Mouse (Mus musculus) midbrain, embryonic 16.5 days (tissue): ENCODE measurements around the gene Slc24a2. TPM values are rescaled to one million over a fixed set of nuclear protein-coding genes. Genes with fewer than 3 reads are reported as not detected.

ENCODE experiments used
- ATAC-seq: fragments of 200-750 bp; cut with Nextera tagmentation; 2 replicates; pipeline ENCODE4 v1.8.0; 2017; ENCODE audit warnings: moderate TSS enrichment
- H3K27ac ChIP-seq: fragments of 300-500 bp; sonication (generic); 2 replicates; pipeline ENCODE4 v1.5.1; 2014; ENCODE audit warnings: mild to moderate bottlenecking, low read length, mixed read lengths
- H3K27me3 ChIP-seq: fragments of 300-500 bp; sonication (generic); 2 replicates; pipeline ENCODE4 v1.6.1; 2014; ENCODE audit warnings: low read depth, low read length, mixed read lengths; ENCODE audit not compliant: control insufficient read depth, insufficient read depth
- H3K36me3 ChIP-seq: fragments of 300-500 bp; sonication (generic); 2 replicates; pipeline ENCODE4 v1.6.1; 2014; ENCODE audit warnings: mild to moderate bottlenecking, low read length, moderate library complexity, mixed read lengths; ENCODE audit not compliant: control insufficient read depth, insufficient read depth
- H3K4me1 ChIP-seq: fragments of 300-500 bp; sonication (generic); 2 replicates; pipeline ENCODE4 v1.6.1; 2014; ENCODE audit warnings: mild to moderate bottlenecking, low read length, mixed read lengths; ENCODE audit not compliant: control insufficient read depth, insufficient read depth
- H3K4me2 ChIP-seq: fragments of 300-500 bp; sonication (generic); 2 replicates; pipeline ENCODE4 v1.6.1; 2014; ENCODE audit warnings: mild to moderate bottlenecking, low read length, mixed read lengths
- H3K4me3 ChIP-seq: fragments of 300-500 bp; sonication (generic); 2 replicates; pipeline ENCODE4 v1.5.1; 2014; ENCODE audit warnings: low read depth, mild to moderate bottlenecking, low read length, moderate library complexity, mixed read lengths
- H3K9ac ChIP-seq: fragments of 300-500 bp; sonication (generic); 2 replicates; pipeline ENCODE4 v1.6.1; 2014; ENCODE audit warnings: low read depth, low read length, mixed read lengths
- H3K9me3 ChIP-seq: fragments of 300-500 bp; sonication (generic); replicated peaks from 2 replicates; pipeline ENCODE4 v1.6.1; 2014; ENCODE audit warnings: mild to moderate bottlenecking, low read length, mixed read lengths; ENCODE audit not compliant: control insufficient read depth, poor library complexity, severe bottlenecking
- WGBS: fragments of 180-500 bp; shearing (Covaris S2); extraction: QIAGEN DNeasy Blood & Tissue Kit; methylation state at CpG from one replicate; pipeline ENCODE4 v1.1.7; 2014; 5-methylcytosine and 5-hydroxymethylcytosine counted together
- polyA plus RNA-seq: library from polyadenylated mRNA; unstranded; fragments of >200 nt; fragmentation: Nextera tagmentation; extraction: Ambion mirVana; gene quantifications from 2 replicates; pipeline ENCODE4 v1.2.1, GENCODE M21; 2015

The Slc24a2 gene
- polyA plus RNA-seq, 1 experiment from 2014 or later, result 4.5 TPM

DNA sequence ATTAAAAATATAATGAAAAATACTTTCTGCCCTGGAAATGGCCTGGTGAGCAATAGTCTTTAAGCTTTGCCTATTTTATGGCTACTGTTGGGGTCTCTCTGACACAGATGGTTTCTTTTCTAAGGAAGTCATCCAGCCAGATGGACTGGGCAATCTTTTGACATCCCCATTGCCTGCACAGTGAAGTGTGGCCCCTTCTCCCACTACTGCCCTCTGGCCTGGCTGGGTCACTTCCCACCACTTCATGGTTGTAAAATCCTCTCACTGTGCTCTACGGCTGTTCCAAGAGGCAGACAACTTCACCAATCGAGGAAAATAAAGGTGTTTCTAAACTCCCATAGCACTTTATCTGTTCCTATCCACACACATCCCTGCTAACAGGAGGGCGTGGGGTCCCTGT is 208.7 kb downstream of the Slc24a2 start:
- H3K27me3 ChIP-seq, result no peaks in the 10 kb centered on the region
- H3K27ac ChIP-seq, result no peak overlapping the region
- ATAC-seq, result no peak
- no peak overlapping the region for H3K9ac ChIP-seq
- peaks cover 2% of the 10 kb centered on the region; the same call in 1 of the 2 replicates for H3K4me1 ChIP-seq
- no peaks in the 10 kb centered on the region; the same call in 1 of the 2 replicates for H3K9me3 ChIP-seq
- WGBS, result 68% methylated on average over 3 of the region's 3 CpGs
- no peak overlapping the region for H3K4me3 ChIP-seq
- no peaks in the 10 kb centered on the region for H3K36me3 ChIP-seq
- H3K4me2 ChIP-seq, result no peak overlapping the region

- H3K4me2 ChIP-seq, result no peak overlapping the region
- WGBS, result 48% methylated on average over 13 of the region's 13 CpGs
- H3K4me3 ChIP-seq, result no peak overlapping the region
- H3K27ac ChIP-seq, result no peak overlapping the region
- H3K27me3 ChIP-seq, result no peaks in the 10 kb centered on the region
- no peaks in the 10 kb centered on the region for H3K36me3 ChIP-seq
- H3K9me3 ChIP-seq, result no peaks in the 10 kb centered on the region
- H3K9ac ChIP-seq, result no peak overlapping the region
- no peak for ATAC-seq
- peaks cover 2% of the 10 kb centered on the region; the same call in 1 of the 2 replicates for H3K4me1 ChIP-seq
Observed at GRCm38 (mm10) chr4:87019486-87020105, 210.7 kb downstream of the Slc24a2 start.

DNA sequence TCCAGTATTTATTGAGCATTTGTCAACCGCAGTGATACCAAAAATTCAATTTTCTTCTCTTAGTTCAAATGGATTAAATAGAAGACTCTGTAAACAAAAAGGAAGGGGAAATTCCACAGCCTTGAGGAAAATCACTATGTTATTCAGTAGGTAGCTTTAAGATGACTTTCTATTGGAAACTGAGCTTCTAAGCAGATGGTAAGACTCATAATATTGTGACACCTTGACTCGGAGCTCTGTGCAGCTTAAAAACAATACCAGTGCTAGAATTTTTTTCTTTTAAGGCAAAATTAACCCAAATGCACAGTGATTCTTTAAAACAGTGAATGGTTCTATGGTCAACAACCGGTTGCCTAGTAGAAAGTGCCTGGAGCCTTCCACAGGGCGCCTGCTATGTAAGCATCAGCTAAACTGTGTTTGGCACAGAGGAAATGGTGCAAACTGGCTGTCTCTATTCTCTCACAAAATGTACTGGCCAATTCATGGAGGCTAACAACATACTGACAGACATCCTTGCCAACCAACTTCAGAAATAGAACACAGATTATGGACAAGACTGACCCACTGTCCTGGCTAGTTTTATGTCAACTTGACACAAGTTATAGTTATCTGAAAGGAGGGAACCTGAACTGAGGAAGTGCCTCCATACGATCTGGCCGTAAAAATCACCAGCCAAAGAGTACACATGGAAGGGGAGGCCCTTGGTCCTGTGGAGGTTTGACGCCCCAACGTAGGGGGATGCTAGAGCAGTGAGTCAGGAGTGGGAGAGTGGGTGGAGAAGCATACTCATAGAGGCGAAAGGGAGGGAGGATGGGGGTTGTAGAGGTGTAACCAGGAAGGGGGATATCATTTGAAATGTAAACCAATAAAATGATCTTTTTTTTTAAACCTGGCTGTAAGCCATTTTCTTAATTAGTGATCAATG is 211.9 kb downstream of the Slc24a2 start:
- no peak for ATAC-seq
- no peaks in the 10 kb centered on the region for H3K27me3 ChIP-seq

GRCm38 (mm10) chr4:87017464-87017863 is 212.8 kb downstream of the Slc24a2 start:
- no peaks in the 10 kb centered on the region for H3K9me3 ChIP-seq
- no peak for ATAC-seq

More for the DNA sequence above, 211.9 kb downstream of the Slc24a2 start:
- Histone ChIP-seq H3K4me3 (no peak overlapping the region), H3K9me3 (no peaks in the 10 kb centered on the region), H3K4me1 (peaks cover 2% of the 10 kb centered on the region; the same call in 1 of the 2 replicates), H3K27ac (no peak overlapping the region), H3K36me3 (no peaks in the 10 kb centered on the region), H3K9ac (no peak overlapping the region), H3K4me2 (no peak overlapping the region)
- 91% methylated on average over 9 of the region's 9 CpGs for WGBS

DNA sequence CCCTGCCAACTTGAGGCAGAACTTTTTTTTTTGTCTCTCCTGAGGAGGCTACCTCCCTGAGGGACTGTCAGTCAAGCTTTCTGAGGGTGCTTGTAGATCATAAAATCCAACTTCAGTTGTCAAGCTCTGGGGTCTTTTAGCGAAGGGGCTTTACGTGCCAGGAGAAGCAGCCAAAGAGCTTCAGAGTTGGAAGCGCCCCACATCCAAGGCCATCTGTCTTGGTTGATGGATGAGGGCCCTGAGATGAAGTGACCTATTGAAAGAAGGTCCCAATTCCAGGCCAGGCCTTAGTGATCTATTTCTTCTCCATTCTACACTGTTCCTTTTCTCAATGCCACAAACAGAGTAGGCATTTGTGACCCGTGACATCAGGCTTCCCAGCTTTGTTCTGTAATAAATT is 214.5 kb downstream of the Slc24a2 start:
- Histone ChIP-seq H3K4me1 (peaks cover 2% of the 10 kb centered on the region; the same call in 1 of the 2 replicates), H3K27me3 (no peaks in the 10 kb centered on the region), H3K9me3 (no peaks in the 10 kb centered on the region), H3K4me2 (no peak overlapping the region), H3K27ac (no peak overlapping the region), H3K36me3 (no peaks in the 10 kb centered on the region), H3K4me3 (no peak overlapping the region), H3K9ac (no peak overlapping the region)
- no peak for ATAC-seq
- 90% methylated on average over 4 of the region's 4 CpGs for WGBS

More at GRCm38 (mm10) chr4:87017464-87017863, 212.8 kb downstream of the Slc24a2 start:
- WGBS, result 67% methylated on average over 3 of the region's 3 CpGs
- Histone ChIP-seq H3K4me2 (no peak overlapping the region), H3K4me3 (no peak overlapping the region), H3K4me1 (peaks cover 2% of the 10 kb centered on the region; the same call in 1 of the 2 replicates), H3K27me3 (no peaks in the 10 kb centered on the region), H3K36me3 (no peaks in the 10 kb centered on the region), H3K27ac (no peak overlapping the region), H3K9ac (no peak overlapping the region)

GRCm38 (mm10) chr4:87013721-87014620 is 216.3 kb downstream of the Slc24a2 start:
- Histone ChIP-seq H3K27me3 (no peaks in the 10 kb centered on the region), H3K4me2 (no peak overlapping the region), H3K4me1 (no peaks in the 10 kb centered on the region), H3K27ac (no peak overlapping the region), H3K9ac (no peak overlapping the region), H3K4me3 (no peak overlapping the region), H3K9me3 (no peaks in the 10 kb centered on the region), H3K36me3 (no peaks in the 10 kb centered on the region)
- ATAC-seq, result no peak
- 83% methylated on average over 7 of the region's 7 CpGs for WGBS

GRCm38 (mm10) chr4:86992470-86992869 is 237.8 kb downstream of the Slc24a2 start:
- Histone ChIP-seq H3K4me1 (no peaks in the 10 kb centered on the region), H3K27me3 (no peaks in the 10 kb centered on the region), H3K9ac (no peak overlapping the region), H3K36me3 (no peaks in the 10 kb centered on the region), H3K4me3 (no peak overlapping the region), H3K9me3 (no peaks in the 10 kb centered on the region), H3K4me2 (no peak overlapping the region), H3K27ac (no peak overlapping the region)
- no peak for ATAC-seq
- 55% methylated on average over 3 of the region's 3 CpGs for WGBS

GRCm38 (mm10) chr4:86989301-86989700 is 241.0 kb downstream of the Slc24a2 start:
- 44% methylated on average over 6 of the region's 6 CpGs for WGBS
- ATAC-seq, result peak; percentile 67; the same call in 1 of the 2 replicates
- no peak overlapping the region for H3K4me3 ChIP-seq

More at GRCm38 (mm10) chr4:86989301-86989700, 241.0 kb downstream of the Slc24a2 start:
- H3K9ac ChIP-seq, result no peak overlapping the region
- no peaks in the 10 kb centered on the region for H3K27me3 ChIP-seq
- no peaks in the 10 kb centered on the region for H3K9me3 ChIP-seq
- H3K36me3 ChIP-seq, result no peaks in the 10 kb centered on the region
- no peaks in the 10 kb centered on the region for H3K4me1 ChIP-seq
- H3K27ac ChIP-seq, result no peak overlapping the region
- no peak overlapping the region for H3K4me2 ChIP-seq
